Mouse (Mus musculus) CH12.LX (cell line): ENCODE measurements around the gene Gm13124. TPM values are rescaled to one million over a fixed set of nuclear protein-coding genes. Genes with fewer than 3 reads are reported as not detected.
"Not testable (repeated sequence)": the region's sequence is repeated elsewhere in the genome, so short reads cannot be mapped to it uniquely, and the experiment has no call there.

ENCODE experiments used
- DNase-seq: peaks from one replicate; pipeline ENCODE4 v3.0.0-alpha.2; 2013; ENCODE audit errors: extremely low read depth
- H3K27ac ChIP-seq: 2 replicates; pipeline ENCODE4 v1.5.1; 2012; ENCODE audit warnings: low read depth, mild to moderate bottlenecking, control low read depth, moderate library complexity; ENCODE audit not compliant: insufficient read depth
- H3K27me3 ChIP-seq: replicated peaks from 2 replicates; pipeline ENCODE3; 2012; ENCODE audit warnings: inconsistent platforms
- H3K36me3 ChIP-seq, 2 experiments: replicated peaks in 1 of 2; 2 replicates each; pipeline versions ENCODE3 to v1.6.1; 2012; ENCODE audit warnings: inconsistent platforms in 1 of 2, low read length in 1 of 2, mild to moderate bottlenecking in 1 of 2, mixed read lengths in 1 of 2, moderate library complexity in 1 of 2; ENCODE audit not compliant: control insufficient read depth in 1 of 2, insufficient read depth in 1 of 2
- H3K4me1 ChIP-seq, 2 experiments: 2 replicates each; pipeline ENCODE4 v1.6.1; 2012; ENCODE audit warnings: inconsistent platforms in 1 of 2, moderate library complexity in 1 of 2; ENCODE audit not compliant: insufficient read depth in 2 of 2, control insufficient read depth in 1 of 2
- H3K4me2 ChIP-seq: 2 replicates; pipeline ENCODE4 v1.6.1; 2012; ENCODE audit warnings: low read depth, mild to moderate bottlenecking, control low read depth; ENCODE audit not compliant: poor library complexity, insufficient read depth, severe bottlenecking
- H3K4me3 ChIP-seq, 3 experiments: fragments of 150-350 bp in 1 of 3; sonication (generic) in 1 of 3; replicated peaks in 1 of 3; 2 replicates each; pipeline versions ENCODE3 to v1.5.1; 2011 to 2012; ENCODE audit warnings: low read depth in 2 of 3, low read length in 2 of 3, mild to moderate bottlenecking in 2 of 3, moderate library complexity in 2 of 3, control low read depth in 1 of 3, improper control_type of control experiment in 1 of 3, inconsistent platforms in 1 of 3, mixed read lengths in 1 of 3; ENCODE audit not compliant: poor library complexity in 1 of 3
- H3K79me2 ChIP-seq: replicated peaks from 2 replicates; pipeline ENCODE4 v1.6.1; 2012; ENCODE audit warnings: mild to moderate bottlenecking, moderate library complexity; ENCODE audit not compliant: control insufficient read depth, poor library complexity, insufficient read depth, severe bottlenecking; ENCODE audit errors: extremely low read depth
- H3K9ac ChIP-seq: 2 replicates; pipeline ENCODE4 v1.6.1; 2012; ENCODE audit warnings: low read depth, mild to moderate bottlenecking, control low read depth, moderate library complexity; ENCODE audit not compliant: insufficient read depth
- H3K9me3 ChIP-seq: replicated peaks from 2 replicates; pipeline ENCODE3; 2012; ENCODE audit warnings: low read length, inconsistent platforms, mixed read lengths
- CHD1 ChIP-seq: IDR thresholded peaks from 2 replicates; pipeline ENCODE4 v1.6.1; 2012; ENCODE audit warnings: low read depth, low read length, improper control_type of control experiment, inconsistent platforms
- CTCF ChIP-seq, 2 experiments: IDR thresholded peaks in 1 of 2; conservative IDR thresholded peaks in 1 of 2; 2 replicates each; pipeline ENCODE4 v1.5.1; 2011 to 2012; ENCODE audit warnings: low read depth in 2 of 2, low read length in 2 of 2, improper control_type of control experiment in 1 of 2, inconsistent platforms in 1 of 2, mild to moderate bottlenecking in 1 of 2, moderate library complexity in 1 of 2
- IRF4 ChIP-seq: IDR thresholded peaks from 2 replicates; pipeline ENCODE4 v1.6.1; 2014; ENCODE audit warnings: low read depth, mild to moderate bottlenecking, inconsistent platforms, low read length, improper control_type of control experiment
- JUN ChIP-seq: IDR thresholded peaks from 2 replicates; pipeline ENCODE4 v1.6.1; 2011; ENCODE audit warnings: low read depth, mild to moderate bottlenecking, low read length, improper control_type of control experiment, moderate library complexity; ENCODE audit not compliant: insufficient read depth
- MAFK ChIP-seq: IDR thresholded peaks from 2 replicates; pipeline ENCODE4 v1.6.1; 2011; ENCODE audit warnings: low read length, improper control_type of control experiment; ENCODE audit not compliant: insufficient replicate concordance
- MEF2A ChIP-seq: IDR thresholded peaks from 2 replicates; pipeline ENCODE4 v1.6.1; 2014; ENCODE audit warnings: low read depth, mild to moderate bottlenecking, inconsistent platforms, low read length, improper control_type of control experiment, borderline replicate concordance
- NRF1 ChIP-seq: IDR thresholded peaks from 2 replicates; pipeline ENCODE4 v1.6.1; 2014; ENCODE audit warnings: low read depth, mild to moderate bottlenecking, inconsistent platforms, low read length, improper control_type of control experiment, moderate library complexity
- RAD21 ChIP-seq: IDR thresholded peaks from 2 replicates; pipeline ENCODE4 v1.6.1; 2011; ENCODE audit warnings: low read depth, mild to moderate bottlenecking, low read length, improper control_type of control experiment, moderate library complexity
- SIN3A ChIP-seq: IDR thresholded peaks from 2 replicates; pipeline ENCODE4 v1.6.1; 2012; ENCODE audit warnings: low read length, improper control_type of control experiment, inconsistent platforms
- SMC3 ChIP-seq: IDR thresholded peaks from 2 replicates; pipeline ENCODE4 v1.6.1; 2011; ENCODE audit warnings: low read depth, low read length, improper control_type of control experiment
- TCF12 ChIP-seq: IDR thresholded peaks from 2 replicates; pipeline ENCODE4 v1.6.1; 2014; ENCODE audit warnings: low read depth, mild to moderate bottlenecking, inconsistent platforms, low read length, improper control_type of control experiment
- UBTF ChIP-seq: IDR thresholded peaks from 2 replicates; pipeline ENCODE4 v1.6.1; 2012; ENCODE audit warnings: low read depth, mild to moderate bottlenecking, inconsistent platforms, low read length, improper control_type of control experiment, moderate library complexity
- USF1 ChIP-seq: IDR thresholded peaks from 2 replicates; pipeline ENCODE4 v1.6.1; 2014; ENCODE audit warnings: low read depth, mild to moderate bottlenecking, inconsistent platforms, low read length, improper control_type of control experiment
- USF2 ChIP-seq: conservative IDR thresholded peaks from 2 replicates; pipeline ENCODE4 v1.6.1; 2011; ENCODE audit warnings: low read depth, low read length, improper control_type of control experiment
- ZMIZ1 ChIP-seq: IDR thresholded peaks from 2 replicates; pipeline ENCODE4 v1.6.1; 2012; ENCODE audit warnings: low read depth, mild to moderate bottlenecking, inconsistent platforms, low read length, improper control_type of control experiment
- ZNF384 ChIP-seq: IDR thresholded peaks from 2 replicates; pipeline ENCODE4 v1.6.1; 2012; ENCODE audit warnings: low read depth, low read length, improper control_type of control experiment, inconsistent platforms
- dilution Hi-C: fragments of 300-500 bp; cut with MboI; formaldehyde crosslinking; loops from 2 replicates; pipeline ENCODE4 v1.14.3; 2020; ENCODE audit warnings: low sequenced_read_pairs; ENCODE audit not compliant: extremely low pct_unique_long_range_greater_than_20kb, extremely low pct_ligation_motif_present
- in situ Hi-C: fragments of 300-500 bp; cut with MboI; formaldehyde crosslinking; loops from 3 replicates; pipeline ENCODE4 v1.14.3; 2019; ENCODE audit warnings: low sequenced_read_pairs, low pct_ligation_motif_present, low pct_unique_long_range_greater_than_20kb, mixed read lengths
- polyA plus RNA-seq: library from polyadenylated mRNA; unstranded; fragments of >175 nt; gene quantifications from 2 replicates; pipeline ENCODE4 v1.2.1, GENCODE M21; 2012; ENCODE audit warnings: low read depth; ENCODE audit not compliant: insufficient read length
- total RNA-seq, 2 experiments: library from RNA; depleted of rRNA; stranded (reverse); fragments of 300-350 nt in 1 of 2; fragments of >200 nt in 1 of 2; gene quantifications; 2 replicates each; pipeline ENCODE4 v1.2.3; 2012 to 2014

Gm13124 gene
- total and polyA plus RNA-seq, 3 experiments, result not detected

GRCm38 (mm10) chr4:144559792-144560191, 5.1 kb downstream of the Gm13124 start:
- H3K4me1 ChIP-seq, result no peaks in the 10 kb centered on the region
- no peaks in the 10 kb centered on the region for H3K9me3 ChIP-seq
- no peaks in the 10 kb centered on the region for H3K36me3 ChIP-seq
- no peak overlapping the region for H3K27ac ChIP-seq
- peak; percentile 39 for DNase-seq
- in situ Hi-C loops, result loop anchor here (25.0 kb wide), 1 partner anchor 328 kb away; the partner anchor contains the start of gene Dhrs3
- dilution Hi-C loops, result no loop called here
- peaks cover 11% of the 10 kb centered on the region for H3K27me3 ChIP-seq
- no peak overlapping the region for H3K9ac ChIP-seq
- H3K4me2 ChIP-seq, result no peak overlapping the region
- TF ChIP-seq ZNF384 (no peak), UBTF (no peak), MEF2A (no peak), TCF12 (no peak), USF2 (no peak), SMC3 (peak; percentile 28), JUN (no peak), CTCF (conservative IDR thresholded peaks at IDR 0.05 in 1 of 2, IDR thresholded peaks at IDR 0.05 in 1 of 2; ENCODE audit: low read depth in 2 of 2, low read length in 2 of 2) (peak; percentile 13 to 42; a peak in 3 of 4 replicates), MAFK (no peak), RAD21 (peak; percentile 9), NRF1 (no peak), USF1 (no peak), IRF4 (no peak), CHD1 (no peak)
- H3K4me3 ChIP-seq, result no peak overlapping the region
- no peaks in the 10 kb centered on the region for H3K79me2 ChIP-seq

- H3K4me2 ChIP-seq, result no peak overlapping the region
- no peaks in the 10 kb centered on the region for H3K36me3 ChIP-seq
- no peaks in the 10 kb centered on the region for H3K79me2 ChIP-seq
- H3K9ac ChIP-seq, result no peak overlapping the region
- H3K27me3 ChIP-seq, result peaks cover 10% of the 10 kb centered on the region
- peaks cover 5% of the 10 kb centered on the region for H3K9me3 ChIP-seq
- dilution Hi-C loops (no loop called here), in situ Hi-C loops (loop anchor here (25.0 kb wide), 1 partner anchor 336 kb away; the partner anchor contains the start of gene Dhrs3)
- no peak overlapping the region for H3K27ac ChIP-seq
- DNase-seq, result peak; percentile 1
- TF ChIP-seq SMC3, result 0 out of 2 replicates have a peak, but pooled peaks have one; percentile 4
- TF ChIP-seq ZMIZ1, result no peak
- peak; percentile 26 to 66; a peak in 3 of 4 replicates for TF ChIP-seq CTCF (conservative IDR thresholded peaks at IDR 0.05 in 1 of 2, IDR thresholded peaks at IDR 0.05 in 1 of 2; ENCODE audit: low read depth in 2 of 2, low read length in 2 of 2)
- TF ChIP-seq SIN3A, result no peak
- no peaks in the 10 kb centered on the region for H3K4me1 ChIP-seq
- no peak overlapping the region for H3K4me3 ChIP-seq
Observed at GRCm38 (mm10) chr4:144551156-144551555, 13.8 kb downstream of the Gm13124 start.

GRCm38 (mm10) chr4:144545339-144545738, 19.6 kb downstream of the Gm13124 start:
- H3K79me2 ChIP-seq, DNase-seq, H3K4me3 ChIP-seq, H3K9me3 ChIP-seq, H3K4me2 ChIP-seq, in situ Hi-C loops, dilution Hi-C loops, H3K4me1 ChIP-seq, H3K36me3 ChIP-seq, H3K27ac ChIP-seq, H3K9ac ChIP-seq, H3K27me3 ChIP-seq: not testable (repeated sequence)
